Mouse (Mus musculus) erythroblast, embryonic 14.5 days (primary cell): ENCODE measurements around the gene Sgpp1.

Experiments used
- GATA1 ChIP-seq: IDR thresholded peaks from 2 replicates; pipeline ENCODE4 v1.6.1; 2012; ENCODE audit warnings: low read length, inconsistent platforms, mixed read lengths
- TAL1 ChIP-seq: IDR thresholded peaks from 3 replicates; pipeline ENCODE4 v1.6.1; 2012; ENCODE audit warnings: low read length, inconsistent platforms, mixed read lengths

DNA sequence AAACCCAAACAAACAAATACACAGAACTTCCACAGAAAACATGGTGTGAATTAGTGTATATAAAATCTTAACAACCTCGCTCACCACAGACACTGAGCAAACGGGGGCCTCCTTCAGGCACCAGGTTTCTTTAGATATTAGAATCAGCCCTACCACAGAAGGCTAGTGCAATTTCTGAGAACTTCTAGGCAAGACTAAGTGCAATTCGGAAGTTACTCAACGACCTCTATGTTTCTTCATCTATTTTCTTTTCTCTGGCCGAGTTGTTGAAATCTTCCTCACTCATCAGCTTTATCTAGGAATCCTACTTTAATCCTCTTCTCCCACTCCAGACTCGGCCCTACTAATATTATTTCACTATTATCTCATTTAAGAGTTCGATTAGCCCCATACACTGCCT lies 46.5 kb upstream of the Sgpp1 start:
- TF ChIP-seq TAL1 (no peak), GATA1 (no peak)
